Mouse (Mus musculus): Measurements from ENCODE around the gene Tmx2. TPM values are rescaled to one million over a fixed set of nuclear protein-coding genes. Genes with fewer than 3 reads are reported as not detected.

The Tmx2 gene
- polyA plus RNA-seq, 1 experiment from 2014 or later = 117 TPM

Other genes with a start within 250 kb of the Tmx2 start
- 63.6 and 64.9 TPM in 2 replicates for gene Tfpi, start 202.4 kb downstream of the Tmx2 start, polyA plus RNA-seq (2015; fragmentation: Nextera tagmentation; extraction: Ambion mirVana)
- gene Ctnnd1, start 28.4 kb downstream of the Tmx2 start, polyA plus RNA-seq (2015; fragmentation: Nextera tagmentation; extraction: Ambion mirVana) = 64.3 and 68.4 TPM in 2 replicates
- gene Btbd18, start 20.1 kb downstream of the Tmx2 start, polyA plus RNA-seq (2015; fragmentation: Nextera tagmentation; extraction: Ambion mirVana) = 0.18 and 0.35 TPM in 2 replicates
- 315 and 316 TPM in 2 replicates for gene Selenoh, start 8.4 kb downstream of the Tmx2 start, polyA plus RNA-seq (2015; fragmentation: Nextera tagmentation; extraction: Ambion mirVana)
- gene Gm28635, start 1.1 kb downstream of the Tmx2 start, polyA plus RNA-seq (2015; fragmentation: Nextera tagmentation; extraction: Ambion mirVana) = not detected in 2 replicates
- 34.6 and 38.0 TPM in 2 replicates for gene Med19, start 738 bp downstream of the Tmx2 start, polyA plus RNA-seq (2015; fragmentation: Nextera tagmentation; extraction: Ambion mirVana)
- gene Zdhhc5, start 36.0 kb upstream of the Tmx2 start, polyA plus RNA-seq (2015; fragmentation: Nextera tagmentation; extraction: Ambion mirVana) = 24.2 and 28.2 TPM in 2 replicates
- gene Clp1, start 48.2 kb upstream of the Tmx2 start, polyA plus RNA-seq (2015; fragmentation: Nextera tagmentation; extraction: Ambion mirVana) = 28.3 and 28.6 TPM in 2 replicates
- gene Ypel4, start 54.9 kb upstream of the Tmx2 start, polyA plus RNA-seq (2015; fragmentation: Nextera tagmentation; extraction: Ambion mirVana) = 5.2 and 6.9 TPM in 2 replicates
- gene Gm19426, start 64.5 kb upstream of the Tmx2 start, polyA plus RNA-seq (2015; fragmentation: Nextera tagmentation; extraction: Ambion mirVana) = 7.1 and 7.4 TPM in 2 replicates
- gene Serping1, start 96.3 kb upstream of the Tmx2 start, polyA plus RNA-seq (2015; fragmentation: Nextera tagmentation; extraction: Ambion mirVana) = 143 and 153 TPM in 2 replicates
- 76.0 and 82.9 TPM in 2 replicates for gene Ube2l6, start 119.7 kb upstream of the Tmx2 start, polyA plus RNA-seq (2015; fragmentation: Nextera tagmentation; extraction: Ambion mirVana)
- 0.70 and 0.77 TPM in 2 replicates for gene Smtnl1, start 143.5 kb upstream of the Tmx2 start, polyA plus RNA-seq (2015; fragmentation: Nextera tagmentation; extraction: Ambion mirVana)
- 36.9 and 39.3 TPM in 2 replicates for gene Timm10, start 147.9 kb upstream of the Tmx2 start, polyA plus RNA-seq (2015; fragmentation: Nextera tagmentation; extraction: Ambion mirVana)
- 16.5 and 20.4 TPM in 2 replicates for gene Slc43a1, start 159.7 kb upstream of the Tmx2 start, polyA plus RNA-seq (2015; fragmentation: Nextera tagmentation; extraction: Ambion mirVana)
- 0.16 and 0.31 TPM in 2 replicates for gene Rtn4rl2, start 207.6 kb upstream of the Tmx2 start, polyA plus RNA-seq (2015; fragmentation: Nextera tagmentation; extraction: Ambion mirVana)

All from lung, embryonic 16.5 days (tissue).